Mouse (Mus musculus) G1E (cell line): Measurements from ENCODE around the gene Mcu. TPM values are rescaled to one million over a fixed set of nuclear protein-coding genes. Genes with fewer than 3 reads are reported as not detected.

Experiments
- ATAC-seq: 2 replicates; pipeline ENCODE4 v1.8.0; 2016; ENCODE audit warnings: mild to moderate bottlenecking; ENCODE audit not compliant: insufficient number of reproducible peaks, poor library complexity, low FRiP score, severe bottlenecking; ENCODE audit errors: extremely low read depth
- DNase-seq: peaks from one replicate; pipeline ENCODE4 v3.0.0; 2012; ENCODE audit warnings: low spot score
- H3K27me3 ChIP-seq: 2 replicates; pipeline ENCODE4 v1.6.1; 2012; ENCODE audit warnings: mild to moderate bottlenecking, low read length, inconsistent platforms; ENCODE audit not compliant: insufficient read depth
- H3K36me3 ChIP-seq: replicated peaks from 2 replicates; pipeline ENCODE3; 2012; ENCODE audit warnings: mild to moderate bottlenecking, inconsistent platforms
- H3K4me1 ChIP-seq: 2 replicates; pipeline ENCODE4 v1.6.1; 2012; ENCODE audit warnings: low read depth, low read length, inconsistent platforms, mixed read lengths; ENCODE audit not compliant: insufficient read depth
- H3K4me3 ChIP-seq: 2 replicates; pipeline ENCODE4 v1.5.1; 2012; ENCODE audit warnings: low read depth, mild to moderate bottlenecking, inconsistent platforms, low read length, moderate library complexity, mixed read lengths
- H3K9me3 ChIP-seq: replicated peaks from 2 replicates; pipeline ENCODE4 v1.6.1; 2012; ENCODE audit warnings: inconsistent platforms
- CTCF ChIP-seq: IDR thresholded peaks from 2 replicates; pipeline ENCODE4 v1.5.1; 2012; ENCODE audit warnings: low read depth, low read length, inconsistent platforms, mixed read lengths
- GATA1 ChIP-seq: IDR thresholded peaks from 2 replicates; pipeline ENCODE4 v1.6.1; 2012; ENCODE audit warnings: borderline replicate concordance, low read length, inconsistent platforms, mixed read lengths
- GATA2 ChIP-seq: IDR thresholded peaks from 2 replicates; pipeline ENCODE4 v1.6.1; 2012; ENCODE audit warnings: low read depth, low read length, inconsistent platforms, borderline replicate concordance
- POLR2AphosphoS5 ChIP-seq: IDR thresholded peaks from 2 replicates; pipeline ENCODE4 v1.6.1; 2012; ENCODE audit warnings: low read depth, low read length, inconsistent platforms; ENCODE audit not compliant: insufficient replicate concordance
- TAL1 ChIP-seq: conservative IDR thresholded peaks from 2 replicates; pipeline ENCODE4 v1.6.1; 2012; ENCODE audit warnings: low read depth, low read length, inconsistent platforms, mixed read lengths
- polyA plus RNA-seq: library from polyadenylated mRNA; stranded (reverse); fragments of >175 nt; gene quantifications from 2 replicates; pipeline ENCODE4 v1.2.3, GENCODE M21; 2012
- total RNA-seq, 2 experiments: library from RNA; stranded (forward) in 1 of 2; stranded (reverse) in 1 of 2; fragments of 200-1000 nt in 1 of 2; fragments of >200 nt in 1 of 2; fragmentation: Nextera tagmentation in 1 of 2; gene quantifications; 2 replicates each; pipeline ENCODE4 v1.2.3; 2014 to 2017

Gene Mcu
- total and polyA plus RNA-seq, 3 experiments, result 5.1 to 25.6 (median 22.5) TPM

- Histone ChIP-seq H3K36me3 (no peaks in the 10 kb centered on the region), H3K27me3 (peaks cover 7% of the 10 kb centered on the region; the same call in 1 of the 2 replicates), H3K9me3 (no peaks in the 10 kb centered on the region), H3K4me1 (peaks cover 3% of the 10 kb centered on the region; the same call in 1 of the 2 replicates), H3K4me3 (no peak overlapping the region)
- DNase-seq (no peak), ATAC-seq (no peak)
- TF ChIP-seq GATA1, result no peak
- TF ChIP-seq GATA2, result no peak
These were observed 180.7 kb downstream of the Mcu start for GRCm38 (mm10) chr10:59435746-59436145.

GRCm38 (mm10) chr10:59430701-59431218 lies 185.7 kb downstream of the Mcu start:
- H3K4me3 ChIP-seq, result no peak overlapping the region
- peak; percentile 5 for DNase-seq

GRCm38 (mm10) chr10:59429448-59430135 lies 186.9 kb downstream of the Mcu start:
- TF ChIP-seq GATA2 (no peak), POLR2AphosphoS5 (no peak), GATA1 (no peak), CTCF (no peak), TAL1 (no peak)
- H3K36me3 ChIP-seq, result no peaks in the 10 kb centered on the region
- H3K4me3 ChIP-seq, result no peak overlapping the region
- peaks cover 6% of the 10 kb centered on the region; the same call in 1 of the 2 replicates for H3K27me3 ChIP-seq
- DNase-seq (no peak), ATAC-seq (no peak)
- no peaks in the 10 kb centered on the region for H3K9me3 ChIP-seq
- peaks cover 5% of the 10 kb centered on the region; the same call in 1 of the 2 replicates for H3K4me1 ChIP-seq

More at GRCm38 (mm10) chr10:59430701-59431218, 185.7 kb downstream of the Mcu start:
- peak; percentile 75 for ATAC-seq
- peaks cover 5% of the 10 kb centered on the region; the same call in 1 of the 2 replicates for H3K4me1 ChIP-seq
- peaks cover 6% of the 10 kb centered on the region; the same call in 1 of the 2 replicates for H3K27me3 ChIP-seq
- H3K36me3 ChIP-seq, result no peaks in the 10 kb centered on the region
- no peaks in the 10 kb centered on the region for H3K9me3 ChIP-seq
- no peak for TF ChIP-seq GATA1
- no peak for TF ChIP-seq TAL1
- no peak for TF ChIP-seq CTCF
- no peak for TF ChIP-seq GATA2
- TF ChIP-seq POLR2AphosphoS5, result no peak

- Histone ChIP-seq H3K27me3 (peaks cover 9% of the 10 kb centered on the region; the same call in 1 of the 2 replicates), H3K9me3 (no peaks in the 10 kb centered on the region), H3K4me1 (peaks cover 5% of the 10 kb centered on the region; the same call in 1 of the 2 replicates), H3K4me3 (no peak overlapping the region), H3K36me3 (no peaks in the 10 kb centered on the region)
- no peak for TF ChIP-seq POLR2AphosphoS5
- TF ChIP-seq CTCF, result no peak
- TF ChIP-seq GATA1, result no peak
- TF ChIP-seq TAL1, result no peak
- no peak for TF ChIP-seq GATA2
- DNase-seq (no peak), ATAC-seq (no peak)
These were observed 190.1 kb downstream of the Mcu start for GRCm38 (mm10) chr10:59426371-59426770.

GRCm38 (mm10) chr10:59425369-59425768 lies 191.1 kb downstream of the Mcu start:
- Histone ChIP-seq H3K4me1 (no peaks in the 10 kb centered on the region), H3K36me3 (no peaks in the 10 kb centered on the region), H3K4me3 (no peak overlapping the region), H3K27me3 (peaks cover 9% of the 10 kb centered on the region; the same call in 1 of the 2 replicates), H3K9me3 (no peaks in the 10 kb centered on the region)
- no peak for DNase-seq
- TF ChIP-seq GATA1 (no peak), CTCF (no peak), POLR2AphosphoS5 (no peak), GATA2 (no peak), TAL1 (no peak)
- ATAC-seq, result no peak

GRCm38 (mm10) chr10:59424453-59424852 lies 192.0 kb downstream of the Mcu start:
- no peaks in the 10 kb centered on the region for H3K4me1 ChIP-seq
- H3K4me3 ChIP-seq, result no peak overlapping the region
- no peaks in the 10 kb centered on the region for H3K9me3 ChIP-seq
- TF ChIP-seq CTCF (no peak), GATA2 (no peak), POLR2AphosphoS5 (no peak), TAL1 (no peak), GATA1 (no peak)
- peaks cover 9% of the 10 kb centered on the region; the same call in 1 of the 2 replicates for H3K27me3 ChIP-seq
- ATAC-seq (no peak), DNase-seq (no peak)
- H3K36me3 ChIP-seq, result no peaks in the 10 kb centered on the region
